22 mouse cellular contexts compared by ENCODE assay signal in the genomic region with DNA sequence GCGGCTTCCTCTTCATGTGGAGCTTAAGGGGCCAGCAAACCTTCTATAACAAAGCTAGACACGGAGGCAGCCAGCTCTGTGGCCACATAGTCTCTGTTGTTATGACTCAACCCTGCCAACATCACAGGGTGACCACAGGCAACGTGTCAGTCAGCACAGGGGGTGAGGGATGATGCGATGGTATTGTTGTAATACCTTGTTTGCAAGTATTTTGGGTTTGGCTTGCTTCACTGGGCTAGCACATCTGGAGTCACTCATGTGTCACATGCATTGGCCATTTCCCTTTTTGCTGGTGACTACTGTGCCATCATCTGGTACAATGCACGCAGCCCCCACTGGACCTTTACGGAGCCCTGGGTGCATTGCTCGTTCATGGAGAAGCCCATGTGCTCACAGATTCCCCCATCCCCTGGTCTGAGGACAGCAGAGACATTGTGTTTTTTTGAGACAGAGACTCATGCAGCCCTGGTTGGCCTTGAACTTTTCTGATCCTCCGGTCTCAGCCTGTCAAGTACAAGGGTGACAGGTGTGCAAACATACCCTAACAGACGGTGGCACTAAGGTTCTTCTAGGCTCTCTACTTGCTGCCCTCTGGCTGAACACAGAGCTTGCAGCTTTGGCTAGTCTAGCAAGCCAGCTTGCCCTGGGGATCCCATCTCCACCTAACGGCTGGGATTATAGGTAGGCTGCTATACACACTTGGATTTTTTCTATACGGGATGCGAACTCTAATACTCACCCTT. TPM values are rescaled to one million over a fixed set of nuclear protein-coding genes. Genes with fewer than 3 reads are reported as not detected.
A peak's percentile ranks its signal among the peaks of the same experiment; 100 is the strongest.
DNase-seq lines count a peak whose midpoint lies in the region; ATAC-seq and TF ChIP-seq lines count a peak whose summit lies in the region.
"Had no signal": no experiment of that assay in that cellular context is flagged by ENCODE, and none has a peak within 500 bp of the region (broad histone marks: within the 10 kb centered on the region; RNA-seq: fewer than 3 reads in every experiment).

No protein-coding gene starts in this region.

- WGBS in lung, adult 2 months: 76% methylated on average over 12 of the region's 12 CpGs

- peak; percentile 93 for ATAC-seq in granulocyte monocyte progenitor cell, adult 5-6 weeks (replicated peaks; ENCODE audit: poor library complexity, severe bottlenecking)
- ATAC-seq in neutrophil, adult 5-6 weeks (ENCODE audit: extremely low read depth, insufficient number of reproducible peaks, low FRiP score, poor library complexity, severe bottlenecking): peak; percentile 87
- no peak for ATAC-seq in megakaryocyte-erythroid progenitor cell, adult 5-6 weeks (replicated peaks; ENCODE audit: low FRiP score, low TSS enrichment, poor library complexity, severe bottlenecking)
- ATAC-seq: activated CD4-positive, CD25-positive, alpha-beta regulatory T cell, adult 4 months; intestine, embryonic 16.5 days had no signal

- DNase-seq in adrenal gland, adult (ENCODE audit: inconsistent age in 2 of 2, low spot score in 1 of 2): peak; percentile 50 to 68
- no peak for DNase-seq in adrenal gland, adult 8-10 months
- peak; percentile 72 for DNase-seq in lung, postnatal 36 days
- no peak for DNase-seq in lung, adult 2 months
- DNase-seq in embryo, embryonic 11 days: no peak
- DNase-seq: cerebellum, postnatal 10 days; heart, postnatal 4 days; kidney, postnatal 10 days; spleen, adult 18-20 months; thymus, postnatal 4 days had no signal

- no peaks in the 10 kb centered on the region for H3K4me1 ChIP-seq in lung, adult 2 months (ENCODE audit: control insufficient read depth, insufficient read depth, low read length)
- H3K4me1 ChIP-seq: embryonic facial prominence, embryonic 12.5 days; forebrain, embryonic 10.5 days; heart, embryonic 12.5 days; limb, embryonic 10.5 days; midbrain, embryonic 12.5 days; neural tube, embryonic 13.5 days had no signal

- H3K4me3 ChIP-seq in lung, adult 2 months (replicated peaks; ENCODE audit: extremely low read depth, low read depth, low read length): no peak overlapping the region
- H3K4me3 ChIP-seq: embryonic facial prominence, embryonic 12.5 days; forebrain, embryonic 10.5 days; heart, embryonic 12.5 days; limb, embryonic 10.5 days; midbrain, embryonic 12.5 days; neural tube, embryonic 13.5 days had no signal

- TF ChIP-seq POLR2A in lung, adult 2 months (IDR thresholded peaks at IDR 0.05; ENCODE audit: borderline replicate concordance, extremely low read depth, low read depth, low read length): no peak

- TF ChIP-seq CTCF in lung, adult 2 months (IDR thresholded peaks at IDR 0.05; ENCODE audit: insufficient read depth, low read length): no peak

RNA-seq across cellular contexts. Expression of a gene that starts 11.8 kb away (rescaled TPM):
- 10 to 100 TPM; 19.9 to 23.9 (median 22.1) TPM for total RNA-seq in adrenal gland, adult 8-10 months (2022)
- polyA plus RNA-seq in lung, adult 2 months (2012; rRNA removed): 11.3 and 11.6 TPM in 2 replicates
- 4.6 and 11.6 TPM in 2 replicates for total RNA-seq in granulocyte monocyte progenitor cell, adult 5-6 weeks (2014; fragmentation: Nextera tagmentation)
- not detected in 2 replicates for total RNA-seq in granulocyte monocyte progenitor cell, adult 5-6 weeks (2017)
- total RNA-seq in neutrophil, adult 5-6 weeks (2017): not detected in 2 replicates
- total RNA-seq in megakaryocyte-erythroid progenitor cell, adult 5-6 weeks (2014; fragmentation: Nextera tagmentation): 16.1 TPM in 1 of 2 replicates, not detected in the other
- total RNA-seq in megakaryocyte-erythroid progenitor cell, adult 5-6 weeks (2017): not detected in 2 replicates
- polyA plus RNA-seq: activated CD4-positive, CD25-positive, alpha-beta regulatory T cell, adult 4 months; liver, embryonic 16.5 days had no signal

RNA-seq across cellular contexts. Expression of a gene that starts 17.6 kb away (rescaled TPM):
- 100 to 1,000 TPM; 175 to 197 (median 191) TPM for total RNA-seq in adrenal gland, adult 8-10 months (2022)
- polyA plus RNA-seq in lung, adult 2 months (2012; rRNA removed): 102 and 135 TPM in 2 replicates
- 112 and 155 TPM in 2 replicates for total RNA-seq in granulocyte monocyte progenitor cell, adult 5-6 weeks (2014; fragmentation: Nextera tagmentation)
- 49.7 and 50.5 TPM in 2 replicates for total RNA-seq in granulocyte monocyte progenitor cell, adult 5-6 weeks (2017)
- total RNA-seq in neutrophil, adult 5-6 weeks (2017): 55.2 and 67.3 TPM in 2 replicates
- total RNA-seq in megakaryocyte-erythroid progenitor cell, adult 5-6 weeks (2014; fragmentation: Nextera tagmentation): 194 and 207 TPM in 2 replicates
- total RNA-seq in megakaryocyte-erythroid progenitor cell, adult 5-6 weeks (2017): 46.6 and 78.6 TPM in 2 replicates

RNA-seq across cellular contexts. Expression of a gene that starts 39.3 kb away (rescaled TPM):
- total RNA-seq in adrenal gland, adult 8-10 months (2022): 100 to 1,000 TPM in 3 of 4 experiments, 10 to 100 TPM in 1; 91.8 to 623 (median 239) TPM
- polyA plus RNA-seq in lung, adult 2 months (2012; rRNA removed): 295 and 767 TPM in 2 replicates
- 11.8 and 15.7 TPM in 2 replicates for total RNA-seq in granulocyte monocyte progenitor cell, adult 5-6 weeks (2014; fragmentation: Nextera tagmentation)
- 17.8 and 27.5 TPM in 2 replicates for total RNA-seq in granulocyte monocyte progenitor cell, adult 5-6 weeks (2017)
- 160 and 183 TPM in 2 replicates for total RNA-seq in neutrophil, adult 5-6 weeks (2017)
- 0.83 and 1.4 TPM in 2 replicates for total RNA-seq in megakaryocyte-erythroid progenitor cell, adult 5-6 weeks (2014; fragmentation: Nextera tagmentation)
- total RNA-seq in megakaryocyte-erythroid progenitor cell, adult 5-6 weeks (2017): 2.3 and 3.1 TPM in 2 replicates

RNA-seq across cellular contexts. Expression of a gene that starts 40.2 kb away (rescaled TPM):
- total RNA-seq in adrenal gland, adult 8-10 months (2022): 10 to 100 TPM; 25.5 to 32.1 (median 28.5) TPM
- polyA plus RNA-seq in lung, adult 2 months (2012; rRNA removed): 113 and 138 TPM in 2 replicates
- 24.7 and 28.9 TPM in 2 replicates for total RNA-seq in granulocyte monocyte progenitor cell, adult 5-6 weeks (2014; fragmentation: Nextera tagmentation)
- total RNA-seq in granulocyte monocyte progenitor cell, adult 5-6 weeks (2017): 13.4 and 13.6 TPM in 2 replicates
- 76.0 and 90.2 TPM in 2 replicates for total RNA-seq in neutrophil, adult 5-6 weeks (2017)
- 19.5 and 28.4 TPM in 2 replicates for total RNA-seq in megakaryocyte-erythroid progenitor cell, adult 5-6 weeks (2014; fragmentation: Nextera tagmentation)
- total RNA-seq in megakaryocyte-erythroid progenitor cell, adult 5-6 weeks (2017): 10.2 and 16.8 TPM in 2 replicates

Comparison
In these comparisons a context has a peak if more than half of its experiments do, and no peak if none do; other contexts are left out.
1. DNase-seq: peak in adrenal gland, adult (2 of 2) and lung, postnatal 36 days (single experiment); none in adrenal gland, adult 8-10 months (single experiment), lung, adult 2 months (single experiment) and embryo, embryonic 11 days (single experiment).